Mouse (Mus musculus) R1 (cell line): ENCODE data around the gene Sparcl1.

Experiments
- DNase-seq: peaks from one replicate; pipeline ENCODE4 v3.0.0-alpha.2; 2018; ENCODE audit warnings: low read depth, low spot score

Sparcl1 gene

DNA sequence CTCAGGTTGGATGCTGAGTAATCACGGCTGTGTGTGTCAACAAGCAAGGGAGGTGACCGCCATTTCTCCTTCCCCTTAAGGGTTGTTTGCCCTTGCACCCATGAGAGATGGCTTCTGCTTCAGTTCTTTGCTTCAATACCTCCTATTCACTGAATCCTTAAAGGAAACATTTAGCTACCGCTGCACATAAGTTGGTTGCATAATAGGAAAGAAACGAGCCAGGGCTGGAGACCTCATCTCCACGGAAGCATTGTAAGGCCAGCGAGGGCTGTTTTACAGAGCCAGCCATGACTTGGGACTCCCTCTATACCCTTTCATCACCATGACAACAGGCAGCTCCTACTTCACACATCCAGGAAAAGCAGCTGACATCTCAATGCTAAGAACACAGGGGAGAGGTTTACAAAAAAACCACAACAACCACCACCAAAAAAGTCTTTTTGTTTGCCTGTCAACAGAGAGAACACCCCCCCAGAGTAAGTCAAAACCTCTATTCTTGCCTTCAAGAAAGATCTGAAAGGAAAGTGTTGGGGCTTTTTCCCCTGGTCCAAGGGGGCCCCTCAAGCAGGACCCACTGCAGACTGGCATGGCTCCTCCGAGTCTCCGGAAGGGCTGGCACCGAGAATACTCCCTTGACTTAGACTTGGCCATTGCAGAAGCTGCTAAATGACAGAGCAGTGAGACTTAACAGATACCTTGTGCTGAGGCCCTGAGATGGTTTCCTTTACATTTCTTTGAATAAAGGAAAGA is 3.2 kb downstream of the Sparcl1 start:
- peak; percentile 87 for DNase-seq

GRCm38 (mm10) chr5:104109516-104109915 is 4.0 kb downstream of the Sparcl1 start:
- DNase-seq = peak; percentile 73

- DNase-seq = peak; percentile 98
Observed at GRCm38 (mm10) chr5:104108879-104109369, 4.6 kb downstream of the Sparcl1 start.

DNA sequence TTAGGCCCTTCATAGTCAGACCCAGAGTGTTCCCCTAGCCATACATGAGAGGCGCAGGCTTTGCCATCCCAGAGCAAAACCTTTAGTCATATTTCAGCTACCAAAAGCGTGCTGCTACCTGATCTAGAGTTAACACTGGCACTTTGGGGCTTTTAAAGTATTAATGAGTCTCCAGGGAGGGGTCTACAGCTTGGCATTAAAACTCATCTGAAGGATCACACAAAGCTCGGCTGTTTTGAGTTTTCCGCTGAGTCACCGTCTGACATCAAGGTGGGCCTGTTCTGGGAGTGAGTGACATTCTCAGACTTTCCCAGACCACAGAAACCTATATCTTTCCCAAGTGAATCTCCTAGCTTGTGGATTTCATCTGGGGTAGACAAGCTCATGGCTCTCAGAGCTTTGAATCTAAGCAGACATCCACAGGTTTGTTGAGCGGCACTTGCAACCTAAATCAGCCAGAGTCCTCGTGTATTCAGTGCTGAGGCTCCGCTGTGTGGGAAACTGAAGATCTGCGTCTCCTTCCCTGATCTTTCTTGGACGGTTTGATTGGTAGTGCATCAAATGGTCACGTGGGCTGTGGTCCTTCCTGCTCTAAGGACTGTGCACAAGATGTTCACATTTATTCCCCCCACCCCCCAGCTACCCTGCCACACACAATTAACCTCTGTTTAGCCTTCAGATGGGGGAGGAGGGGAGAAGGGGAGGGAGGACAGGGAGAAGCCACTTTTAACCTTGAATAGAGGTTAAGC is 5.2 kb downstream of the Sparcl1 start:
- DNase-seq = peak; percentile 87

DNA sequence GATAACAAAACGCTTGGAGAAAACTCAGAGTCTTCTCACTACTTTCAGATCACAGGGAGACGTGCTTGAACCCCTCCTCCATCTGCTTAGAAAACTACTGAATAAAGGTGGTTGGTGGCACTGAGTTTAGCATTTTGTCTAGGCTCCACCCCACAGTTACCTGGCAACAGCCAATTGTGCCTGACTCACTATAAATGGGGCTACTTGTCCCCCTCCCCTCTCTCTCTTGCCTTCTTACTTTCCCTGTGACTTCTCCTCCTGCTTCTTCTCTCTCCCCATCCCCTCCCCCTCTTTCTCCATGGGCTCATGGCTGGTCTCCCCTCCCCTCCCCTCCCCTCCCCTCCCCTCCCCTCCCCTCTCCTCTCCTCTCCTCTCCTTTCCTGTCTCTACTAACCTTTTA is 9.4 kb downstream of the Sparcl1 start:
- DNase-seq = peak; percentile 86

- DNase-seq = no peak
Observed at GRCm38 (mm10) chr5:104103171-104103570, 10.4 kb downstream of the Sparcl1 start.

- no peak for DNase-seq
Observed at GRCm38 (mm10) chr5:104101678-104102531, 11.6 kb downstream of the Sparcl1 start.

GRCm38 (mm10) chr5:104096078-104096938 is 17.2 kb downstream of the Sparcl1 start:
- no peak for DNase-seq

GRCm38 (mm10) chr5:104095416-104096077 is 18.0 kb downstream of the Sparcl1 start:
- no peak for DNase-seq

DNA sequence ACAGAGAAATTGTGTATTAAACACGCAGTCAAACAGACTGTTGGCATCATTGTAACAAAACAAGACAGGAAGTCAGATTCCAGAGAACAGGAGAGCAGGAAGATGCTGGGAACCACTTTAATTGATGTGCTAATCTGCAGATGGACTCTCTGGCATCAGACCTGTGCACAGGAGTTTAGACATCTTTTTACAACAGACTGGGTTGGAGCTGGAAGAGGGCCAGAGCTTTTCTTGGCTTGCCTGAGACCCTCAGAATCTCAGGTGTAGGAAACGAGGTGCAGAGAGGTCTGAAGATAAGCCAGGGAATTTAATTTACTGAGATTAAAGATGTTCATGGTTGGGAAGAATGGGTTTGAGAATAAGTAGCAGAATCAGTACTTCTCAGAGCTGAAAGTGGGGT is 23.8 kb downstream of the Sparcl1 start:
- DNase-seq = no peak

DNA sequence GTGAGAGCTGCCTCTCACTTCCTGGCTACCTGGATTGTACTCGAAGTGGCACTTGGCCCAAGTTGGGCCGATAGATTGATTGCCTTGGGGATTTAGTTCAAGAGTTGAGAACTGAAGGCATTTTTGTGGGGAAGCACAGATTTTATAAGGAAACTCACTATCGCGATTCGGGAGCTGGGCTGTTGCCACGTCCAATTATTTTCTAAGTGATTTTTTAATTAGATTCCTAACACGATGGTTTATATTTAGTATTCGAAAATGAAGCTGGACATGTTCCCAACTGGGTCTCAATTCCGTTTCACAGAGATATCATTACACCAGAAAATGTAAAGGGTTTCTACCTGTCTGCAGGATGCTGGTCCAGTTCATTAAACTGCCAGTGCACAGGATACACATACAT is 28.2 kb downstream of the Sparcl1 start:
- no peak for DNase-seq

- no peak for DNase-seq
Observed at GRCm38 (mm10) chr5:104080736-104081135, 32.8 kb downstream of the Sparcl1 start.

DNA sequence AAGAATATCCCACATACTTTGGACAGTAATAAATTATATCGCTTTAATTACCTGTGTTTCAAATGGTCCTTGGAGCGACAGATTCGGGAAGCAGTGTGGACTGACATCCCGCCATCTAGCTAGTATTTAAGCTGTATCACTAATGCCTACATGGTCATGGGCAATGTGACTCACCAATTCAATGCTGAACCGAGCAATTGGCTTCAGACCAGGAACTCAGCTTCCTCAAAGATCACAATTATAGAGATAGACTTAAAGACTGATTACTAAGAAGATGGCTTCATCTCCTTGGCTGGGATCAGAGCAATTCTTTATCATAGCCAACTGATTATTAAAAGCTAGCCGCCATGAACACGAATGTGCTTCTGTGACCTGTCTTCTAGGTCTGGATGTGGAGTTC is 36.0 kb downstream of the Sparcl1 start, which contains the start of gene Gm17660:
Gene Gm17660, minus strand, starts transcription at position 101 of the 400 bp plus-strand sequence.
- DNase-seq = no peak

GRCm38 (mm10) chr5:104076361-104076760 is 37.2 kb downstream of the Sparcl1 start:
- peak; percentile 60 for DNase-seq

DNA sequence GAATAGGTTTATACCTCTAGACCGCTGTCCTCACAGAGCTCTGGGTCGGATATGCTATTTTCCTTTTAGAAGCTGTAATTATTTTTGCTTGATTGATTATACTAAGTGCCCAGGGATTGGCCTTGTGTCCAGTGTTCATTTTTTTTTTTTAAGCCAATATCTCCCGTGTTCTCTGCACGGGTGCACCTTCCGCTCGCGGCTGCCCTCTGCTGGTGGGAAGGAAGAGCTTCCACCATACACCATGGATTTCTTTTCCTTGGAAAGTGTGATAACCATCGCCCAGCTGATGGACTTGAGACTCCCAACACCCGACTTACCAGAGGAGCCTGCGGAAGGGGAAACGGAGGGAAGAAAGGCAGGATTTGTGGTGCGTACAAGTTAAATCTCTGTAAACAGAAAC is 39.1 kb downstream of the Sparcl1 start:
- DNase-seq = peak; percentile 77

GRCm38 (mm10) chr5:104073602-104074001 is 39.9 kb downstream of the Sparcl1 start:
- no peak for DNase-seq

DNA sequence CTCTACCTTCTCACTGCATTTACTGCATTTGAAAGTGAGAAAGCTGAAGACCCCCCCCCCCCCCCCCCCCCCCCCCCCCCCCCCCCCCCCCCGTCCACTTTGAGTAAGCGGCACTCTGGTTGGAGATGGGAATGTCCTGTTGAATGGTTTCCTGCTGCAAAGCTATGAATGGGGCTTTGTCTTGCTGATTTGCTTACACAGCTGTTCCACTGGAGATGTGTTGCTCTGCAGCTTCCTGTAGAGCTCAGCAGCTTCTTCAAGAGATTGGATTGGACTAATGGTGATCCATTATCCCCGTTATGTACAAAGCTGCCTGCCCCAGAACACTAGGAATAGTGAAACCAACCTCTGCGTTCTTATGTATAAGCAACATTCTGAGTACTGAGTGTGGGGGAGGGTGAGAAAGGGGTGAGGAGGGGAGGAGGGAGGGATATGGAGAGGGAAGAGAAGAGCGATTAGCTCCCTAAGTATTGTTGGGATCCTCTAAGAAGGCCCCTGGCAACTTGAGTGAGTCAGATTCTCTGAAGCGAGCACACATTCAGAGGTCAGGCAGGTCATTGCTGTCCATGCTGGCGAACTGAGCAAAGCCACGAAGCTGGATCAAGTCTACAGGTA is 41.2 kb downstream of the Sparcl1 start:
- DNase-seq = peak; percentile 97

GRCm38 (mm10) chr5:104071048-104071447 is 42.5 kb downstream of the Sparcl1 start:
- no peak for DNase-seq

DNA sequence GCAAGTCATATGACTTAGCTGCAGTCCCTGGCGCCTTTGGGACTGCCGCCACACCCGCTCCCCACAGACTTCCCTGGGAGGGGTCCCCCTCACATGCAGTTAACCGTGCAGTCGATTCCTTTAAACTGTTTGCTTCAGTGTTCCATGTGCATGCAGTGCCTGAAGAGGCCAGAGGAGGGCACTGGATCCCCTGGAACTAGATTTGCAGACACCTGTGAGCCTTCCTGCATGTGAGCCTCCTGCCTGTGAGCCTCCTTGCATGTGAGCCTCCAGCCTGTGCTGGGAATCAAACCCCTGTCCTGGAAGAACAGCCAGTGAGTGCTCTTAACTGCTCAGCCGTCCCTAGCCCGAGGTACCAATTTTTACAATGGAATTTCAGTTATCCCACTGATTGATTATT is 44.8 kb downstream of the Sparcl1 start:
- DNase-seq = peak; percentile 64
